Mouse (Mus musculus) stomach, postnatal 0 days (tissue): ENCODE data around the gene Wwox.

Experiments used
- CTCF ChIP-seq: IDR thresholded peaks from 2 replicates; pipeline ENCODE4 v1.5.1; 2016; ENCODE audit warnings: antibody characterized with exemption, low read depth, mild to moderate bottlenecking, moderate library complexity
- EP300 ChIP-seq: optimal IDR thresholded peaks from 2 replicates; pipeline ENCODE3; 2016; ENCODE audit warnings: antibody characterized with exemption

DNA sequence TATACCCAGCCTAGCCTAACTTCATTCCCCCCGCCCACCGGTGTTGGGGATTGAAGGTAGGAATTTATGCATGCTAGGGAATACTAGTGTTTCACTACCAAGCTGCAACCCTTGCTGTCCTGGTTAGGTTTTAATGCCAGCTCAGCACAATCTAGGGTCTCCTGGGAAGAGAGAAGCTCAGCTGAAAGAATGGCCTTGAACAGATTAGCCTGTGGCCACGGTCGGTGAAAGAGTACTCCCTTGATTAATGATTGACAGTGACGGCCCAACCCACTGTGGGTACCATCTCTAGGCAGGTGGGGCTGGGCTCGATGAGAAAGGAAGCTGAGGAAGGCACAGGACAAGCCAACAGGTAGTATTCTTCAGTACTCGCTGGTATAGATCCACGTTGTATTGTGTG lies 40.3 kb downstream of the Wwox start:
- TF ChIP-seq EP300, result no peak
- no peak for TF ChIP-seq CTCF
